Mouse (Mus musculus) heart, adult 11 months (tissue): ENCODE measurements at regions not wholly inside any gene's neighbourhood (a gene's known extent, or its start where the extent isn't known, plus 50 kb on each side); places are given as distances from the start of the nearest gene placed in this dataset.
A peak's percentile ranks its signal among the peaks of the same experiment; 100 is the strongest.

Experiments
- DNase-seq: peaks from one replicate; pipeline ENCODE4 v3.0.0; 2022

DNA sequence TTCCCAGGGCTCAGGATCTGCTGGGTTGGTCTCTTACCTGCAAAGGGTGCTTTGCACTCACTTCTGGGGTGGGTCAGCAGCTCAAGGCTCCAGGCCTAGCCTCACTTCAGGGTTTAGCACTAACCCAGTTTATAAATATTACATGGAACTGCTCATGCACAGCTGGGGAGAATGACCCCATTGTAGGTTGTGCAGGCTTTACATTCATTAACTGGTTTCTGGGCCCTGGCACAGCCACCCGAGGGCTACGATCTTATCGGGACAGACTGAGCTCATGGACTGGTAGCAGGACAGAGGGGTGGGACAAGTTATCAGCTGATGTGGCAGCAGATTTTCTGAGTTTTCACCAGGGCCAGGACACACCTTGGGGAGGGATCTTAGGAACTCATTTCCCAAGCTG lies 59.4 kb upstream of the Shh start:
- peak; percentile 72 for DNase-seq

DNA sequence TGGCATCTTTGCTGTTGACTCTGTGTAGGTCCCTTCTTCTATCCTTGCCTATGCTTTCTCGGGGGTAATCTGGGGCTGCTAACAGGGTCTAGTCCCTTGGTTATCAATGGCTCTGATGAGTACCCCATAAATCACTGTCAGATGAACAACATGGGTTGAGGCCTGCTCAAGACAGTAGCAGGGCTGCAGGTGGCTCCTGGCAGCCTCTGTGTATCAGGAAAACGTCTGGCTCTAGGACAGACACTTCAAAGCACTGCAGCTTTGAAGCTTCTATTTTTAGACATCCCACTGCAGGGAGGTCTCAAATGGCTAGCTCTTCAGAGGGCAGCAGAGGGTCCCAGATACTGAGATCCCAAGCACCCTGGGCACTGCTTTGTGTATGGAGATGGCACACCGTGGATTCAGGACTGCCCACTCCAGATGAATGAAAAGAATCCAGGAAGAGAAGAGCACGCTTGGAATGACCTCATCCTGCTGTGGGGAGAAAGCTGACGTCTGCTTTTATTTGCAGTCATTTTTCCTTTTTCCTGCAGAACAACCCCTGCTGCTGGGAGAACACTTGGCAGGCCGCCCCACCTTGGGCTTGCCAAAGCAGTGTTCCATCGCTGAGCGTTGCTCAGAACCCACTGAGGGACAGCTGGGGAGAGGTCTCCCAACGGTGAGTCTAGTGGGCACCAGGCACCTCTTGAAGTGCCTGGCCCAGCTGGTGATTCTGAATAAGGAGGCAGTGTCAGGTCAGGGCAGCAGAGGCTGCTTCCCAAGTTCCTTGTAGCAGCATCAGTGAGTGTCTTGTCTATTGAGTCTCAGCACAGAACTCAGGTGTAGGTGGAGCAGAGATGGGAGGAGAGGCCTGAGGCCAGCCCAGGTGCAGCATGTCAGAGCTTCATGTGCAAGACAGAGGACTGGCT lies 54.0 kb upstream of the Shh start:
- DNase-seq, result peak; percentile 81

DNA sequence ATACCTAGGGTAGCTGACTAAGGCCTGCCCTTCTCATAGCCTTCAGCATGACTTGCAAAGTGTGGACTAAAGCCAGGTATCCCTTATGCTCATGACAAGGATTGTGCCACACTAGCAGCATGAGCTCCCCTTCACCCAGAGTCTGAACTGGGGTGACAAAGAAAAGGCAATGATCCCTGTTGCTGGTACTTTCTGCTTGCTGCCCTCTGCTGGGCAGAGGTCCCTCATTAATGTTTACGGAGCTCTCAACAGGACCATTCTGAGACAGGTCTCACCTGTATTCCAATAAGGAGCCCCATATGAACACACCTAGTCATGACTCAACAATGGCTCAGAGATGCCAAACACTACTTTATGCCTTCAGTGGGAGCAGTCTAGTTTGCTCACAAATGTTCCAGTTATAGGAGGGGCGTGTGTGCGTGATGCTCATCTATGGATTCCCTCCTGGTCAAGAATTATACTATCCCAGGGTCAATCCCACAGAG lies 52.0 kb upstream of the Shh start:
- DNase-seq, result peak; percentile 55
